Comparison of ENCODE assay signal across 8 mouse cellular contexts in genomic region chr4:118507171-118507570, GRCm38 (mm10). TPM values are rescaled to one million over a fixed set of nuclear protein-coding genes. Genes with fewer than 3 reads are reported as not detected.
"Had no signal": no experiment of that assay in that cellular context is flagged by ENCODE, and none has a peak within 500 bp of the region (broad histone marks: within the 10 kb centered on the region; RNA-seq: fewer than 3 reads in every experiment).

No protein-coding gene starts in this region.

RNA-seq across cellular contexts. Expression of gene Tie1, which starts 17.3 kb away (rescaled TPM):
- polyA plus RNA-seq: inflammation-experienced regulatory T-cells, adult 6 months had no signal

RNA-seq across cellular contexts. Expression of gene 2610528J11Rik, which starts 19.6 kb away (rescaled TPM):
- polyA plus RNA-seq: heart, embryonic 14.5 days; heart, postnatal 0 days; hindbrain, embryonic 13.5 days; hindbrain, embryonic 14.5 days; hindbrain, embryonic 15.5 days; hindbrain, embryonic 16.5 days; hindbrain, postnatal 0 days; inflammation-experienced regulatory T-cells, adult 6 months had no signal

RNA-seq across cellular contexts. Expression of gene Tmem125, which starts 36.7 kb away (rescaled TPM):
- polyA plus RNA-seq: hindbrain, embryonic 14.5 days; inflammation-experienced regulatory T-cells, adult 6 months had no signal

RNA-seq across cellular contexts. Expression of gene Mpl, which starts 49.9 kb away (rescaled TPM):
- polyA plus RNA-seq: hindbrain, postnatal 0 days; inflammation-experienced regulatory T-cells, adult 6 months had no signal
